Comparison of ENCODE assay signal across 13 mouse cellular contexts in genomic region chr8:70012350-70012749, GRCm38 (mm10).
"Had no signal": no experiment of that assay in that cellular context is flagged by ENCODE, and none has a peak within 500 bp of the region (broad histone marks: within the 10 kb centered on the region; RNA-seq: fewer than 3 reads in every experiment).

No protein-coding gene starts in this region.

- H3K9ac ChIP-seq: limb, embryonic 12.5 days; liver, embryonic 13.5 days; liver, postnatal 0 days; lung, embryonic 15.5 days; midbrain, embryonic 12.5 days; stomach, embryonic 15.5 days had no signal

- H3K27ac ChIP-seq: left cerebral cortex, adult 2 months; limb, embryonic 12.5 days; liver, embryonic 13.5 days; lung, embryonic 15.5 days; midbrain, embryonic 12.5 days; stomach, embryonic 15.5 days had no signal

- H3K4me2 ChIP-seq: limb, embryonic 12.5 days; liver, embryonic 13.5 days; lung, embryonic 15.5 days; midbrain, embryonic 12.5 days; stomach, embryonic 15.5 days had no signal

- H3K4me1 ChIP-seq: limb, embryonic 12.5 days; lung, embryonic 15.5 days; midbrain, embryonic 12.5 days; stomach, embryonic 15.5 days had no signal

- H3K9me3 ChIP-seq: limb, embryonic 12.5 days; liver, embryonic 13.5 days; lung, embryonic 15.5 days; midbrain, embryonic 12.5 days; stomach, embryonic 15.5 days had no signal

- H3K4me3 ChIP-seq: left cerebral cortex, adult 2 months; limb, embryonic 12.5 days; liver, embryonic 13.5 days; lung, embryonic 15.5 days; midbrain, embryonic 12.5 days; stomach, embryonic 15.5 days had no signal

- DNase-seq: kidney, postnatal 14 days; liver; liver, embryonic 13.5 days; liver, postnatal 0 days; lung, postnatal 14 days; right cerebral cortex, postnatal 14 days; thymus, adult 2 months; thymus, postnatal 25 days had no signal

- H3K27me3 ChIP-seq: limb, embryonic 12.5 days; liver, embryonic 13.5 days; lung, embryonic 15.5 days; midbrain, embryonic 12.5 days; stomach, embryonic 15.5 days had no signal
